Mouse (Mus musculus): ENCODE measurements at regions not wholly inside any gene's neighbourhood (a gene's known extent, or its start where the extent isn't known, plus 50 kb on each side); places are given as distances from the start of the nearest gene placed in this dataset.

DNA sequence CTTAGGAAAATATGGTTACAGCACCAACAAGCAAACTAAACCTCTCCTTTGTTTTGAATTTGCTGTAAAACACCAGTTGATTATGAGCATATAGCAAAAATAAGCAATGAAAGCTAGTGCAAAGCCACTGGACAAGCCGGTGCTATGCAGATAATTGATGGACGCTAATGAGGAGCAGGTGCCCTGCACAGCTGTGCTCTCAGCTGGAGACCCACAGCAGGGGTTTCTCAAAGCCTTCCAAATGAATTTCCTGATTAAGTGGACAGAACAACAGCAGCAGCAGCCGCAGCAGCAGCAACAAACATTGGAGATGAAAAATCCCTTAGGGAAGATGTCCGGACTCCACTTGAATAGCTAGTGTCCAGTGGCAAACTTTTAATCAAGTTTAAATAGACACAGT lies 109.2 kb downstream of the Alg10b start:
- no peaks in the 10 kb centered on the region for H3K9me3 ChIP-seq (ENCODE audit: control insufficient read depth, low read length)
- no peak overlapping the region for H3K27ac ChIP-seq (ENCODE audit: low read length)
- ATAC-seq = peak; percentile 67
- H3K4me1 ChIP-seq (ENCODE audit: control insufficient read depth, insufficient read depth, low read length) = no peaks in the 10 kb centered on the region; the same call in 1 of the 2 replicates
- H3K27me3 ChIP-seq (replicated peaks; ENCODE audit: control insufficient read depth, insufficient read depth, low read length) = no peaks in the 10 kb centered on the region
- H3K4me3 ChIP-seq (ENCODE audit: low read length) = no peak overlapping the region
- no peaks in the 10 kb centered on the region for H3K36me3 ChIP-seq (ENCODE audit: control insufficient read depth, insufficient read depth, low read length)
- no peak overlapping the region for H3K9ac ChIP-seq (ENCODE audit: low read depth, low read length)
- 41% methylated on average over 4 of the region's 4 CpGs for WGBS
- H3K4me2 ChIP-seq (ENCODE audit: low read depth, low read length) = no peak overlapping the region

DNA sequence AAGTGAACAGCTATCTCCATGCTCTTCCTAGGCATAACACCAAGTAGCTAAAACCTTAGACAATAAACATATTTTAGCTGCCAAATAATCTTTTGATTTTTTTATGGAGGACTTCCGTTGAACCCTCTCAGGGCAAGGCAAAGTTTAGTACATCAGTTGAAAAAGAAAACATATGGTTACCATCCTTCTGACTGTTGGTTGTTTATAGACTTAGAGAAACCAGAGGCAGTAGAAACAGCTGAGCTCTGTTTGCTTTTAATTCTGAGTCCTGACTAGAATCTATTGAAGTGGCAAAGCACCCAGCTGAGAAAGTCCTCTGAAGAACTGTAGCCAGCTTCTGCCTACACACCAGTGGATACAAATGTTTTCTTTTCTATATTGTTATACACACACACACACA lies 109.7 kb downstream of the Alg10b start:
- H3K4me2 ChIP-seq (ENCODE audit: low read depth, low read length) = no peak overlapping the region
- H3K4me3 ChIP-seq (ENCODE audit: low read length) = no peak overlapping the region
- H3K27me3 ChIP-seq (replicated peaks; ENCODE audit: control insufficient read depth, insufficient read depth, low read length) = no peaks in the 10 kb centered on the region
- H3K4me1 ChIP-seq (ENCODE audit: control insufficient read depth, insufficient read depth, low read length) = no peaks in the 10 kb centered on the region; the same call in 1 of the 2 replicates
- H3K9ac ChIP-seq (ENCODE audit: low read depth, low read length) = no peak overlapping the region
- no peak overlapping the region for H3K27ac ChIP-seq (ENCODE audit: low read length)
- H3K36me3 ChIP-seq (ENCODE audit: control insufficient read depth, insufficient read depth, low read length) = no peaks in the 10 kb centered on the region
- 0 out of 2 replicates have a peak, but pooled peaks have one; percentile 40 for ATAC-seq
- WGBS = 38% methylated on average over 1 of the region's 1 CpGs
- no peaks in the 10 kb centered on the region for H3K9me3 ChIP-seq (ENCODE audit: control insufficient read depth, low read length)

- WGBS = 78% methylated on average over 4 of the region's 4 CpGs
- no peak for ATAC-seq
- no peak overlapping the region for H3K9ac ChIP-seq (ENCODE audit: low read depth, low read length)
Measured at GRCm38 (mm10) chr15:90334406-90334805, 110.3 kb downstream of the Alg10b start.

DNA sequence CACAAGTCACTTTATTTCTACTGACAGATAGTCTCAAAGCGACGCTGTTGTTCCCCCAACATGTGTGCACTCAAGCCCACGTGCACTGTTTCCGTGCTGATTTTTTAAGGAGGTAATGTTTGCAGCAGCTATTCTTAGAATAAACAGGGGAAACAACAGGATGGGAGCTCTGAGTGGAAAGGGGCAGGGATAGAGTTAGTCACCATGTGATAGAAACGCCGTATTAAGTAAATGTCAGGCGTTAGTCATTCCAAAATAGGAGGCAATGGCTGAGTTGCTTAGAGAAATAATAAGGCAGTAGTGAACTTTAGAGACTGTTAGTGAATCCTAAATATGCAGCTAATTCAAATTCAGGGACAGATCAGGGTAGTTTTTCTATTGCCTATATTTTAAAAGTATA lies 111.4 kb downstream of the Alg10b start:
- Histone ChIP-seq H3K27me3 (replicated peaks; ENCODE audit: control insufficient read depth, insufficient read depth, low read length) (no peaks in the 10 kb centered on the region), H3K4me1 (ENCODE audit: control insufficient read depth, insufficient read depth, low read length) (no peaks in the 10 kb centered on the region; the same call in 1 of the 2 replicates), H3K27ac (ENCODE audit: low read length) (no peak overlapping the region), H3K4me3 (ENCODE audit: low read length) (no peak overlapping the region), H3K9me3 (ENCODE audit: control insufficient read depth, low read length) (no peaks in the 10 kb centered on the region), H3K9ac (ENCODE audit: low read depth, low read length) (no peak overlapping the region), H3K4me2 (ENCODE audit: low read depth, low read length) (no peak overlapping the region), H3K36me3 (ENCODE audit: control insufficient read depth, insufficient read depth, low read length) (no peaks in the 10 kb centered on the region)
- 55% methylated on average over 7 of the region's 7 CpGs for WGBS
- no peak for ATAC-seq

More at GRCm38 (mm10) chr15:90334406-90334805, 110.3 kb downstream of the Alg10b start:
- H3K27me3 ChIP-seq (replicated peaks; ENCODE audit: control insufficient read depth, insufficient read depth, low read length) = no peaks in the 10 kb centered on the region
- H3K4me1 ChIP-seq (ENCODE audit: control insufficient read depth, insufficient read depth, low read length) = no peaks in the 10 kb centered on the region; the same call in 1 of the 2 replicates
- H3K4me3 ChIP-seq (ENCODE audit: low read length) = no peak overlapping the region
- no peaks in the 10 kb centered on the region for H3K9me3 ChIP-seq (ENCODE audit: control insufficient read depth, low read length)
- no peak overlapping the region for H3K27ac ChIP-seq (ENCODE audit: low read length)
- H3K36me3 ChIP-seq (ENCODE audit: control insufficient read depth, insufficient read depth, low read length) = no peaks in the 10 kb centered on the region
- H3K4me2 ChIP-seq (ENCODE audit: low read depth, low read length) = no peak overlapping the region

GRCm38 (mm10) chr15:90340089-90340488 lies 116.0 kb downstream of the Alg10b start:
- no peaks in the 10 kb centered on the region for H3K9me3 ChIP-seq (ENCODE audit: control insufficient read depth, low read length)
- no peak overlapping the region for H3K9ac ChIP-seq (ENCODE audit: low read depth, low read length)
- no peak overlapping the region for H3K27ac ChIP-seq (ENCODE audit: low read length)
- H3K4me1 ChIP-seq (ENCODE audit: control insufficient read depth, insufficient read depth, low read length) = no peaks in the 10 kb centered on the region; the same call in 1 of the 2 replicates
- ATAC-seq = no peak
- WGBS = 79% methylated on average over 1 of the region's 1 CpGs
- no peak overlapping the region for H3K4me2 ChIP-seq (ENCODE audit: low read depth, low read length)
- no peak overlapping the region for H3K4me3 ChIP-seq (ENCODE audit: low read length)
- H3K36me3 ChIP-seq (ENCODE audit: control insufficient read depth, insufficient read depth, low read length) = no peaks in the 10 kb centered on the region
- no peaks in the 10 kb centered on the region for H3K27me3 ChIP-seq (replicated peaks; ENCODE audit: control insufficient read depth, insufficient read depth, low read length)

DNA sequence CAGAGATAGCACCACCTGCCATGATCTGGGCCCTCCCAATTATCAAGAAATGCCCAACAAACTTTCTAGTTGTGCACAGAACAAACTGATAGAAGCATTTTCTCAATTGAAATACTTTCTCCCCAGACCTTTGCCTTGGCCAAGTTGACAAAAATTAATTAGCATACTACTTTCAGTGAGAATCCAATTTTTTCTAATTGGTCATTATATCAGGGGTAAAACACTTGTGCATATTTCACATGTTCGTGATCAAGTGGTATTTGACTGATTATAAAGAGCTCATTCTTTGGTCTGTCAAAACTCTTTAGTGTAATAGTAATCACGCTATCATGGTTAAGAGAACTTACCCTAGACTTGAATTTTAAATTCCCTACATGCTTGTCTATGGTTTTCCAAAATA lies 117.2 kb downstream of the Alg10b start:
- H3K9ac ChIP-seq (ENCODE audit: low read depth, low read length) = no peak overlapping the region
- 84% methylated on average over 2 of the region's 2 CpGs for WGBS
- H3K4me3 ChIP-seq (ENCODE audit: low read length) = no peak overlapping the region
- peaks cover under 1% of the 10 kb centered on the region; the same call in 1 of the 2 replicates for H3K4me1 ChIP-seq (ENCODE audit: control insufficient read depth, insufficient read depth, low read length)
- no peak for ATAC-seq
- no peak overlapping the region for H3K27ac ChIP-seq (ENCODE audit: low read length)
- no peaks in the 10 kb centered on the region for H3K36me3 ChIP-seq (ENCODE audit: control insufficient read depth, insufficient read depth, low read length)
- no peaks in the 10 kb centered on the region for H3K27me3 ChIP-seq (replicated peaks; ENCODE audit: control insufficient read depth, insufficient read depth, low read length)
- H3K4me2 ChIP-seq (ENCODE audit: low read depth, low read length) = no peak overlapping the region
- H3K9me3 ChIP-seq (ENCODE audit: control insufficient read depth, low read length) = no peaks in the 10 kb centered on the region

GRCm38 (mm10) chr15:90343771-90344170 lies 119.7 kb downstream of the Alg10b start:
- WGBS = 19% methylated on average over 1 of the region's 1 CpGs
- Histone ChIP-seq H3K27me3 (replicated peaks; ENCODE audit: control insufficient read depth, insufficient read depth, low read length) (no peaks in the 10 kb centered on the region), H3K4me2 (ENCODE audit: low read depth, low read length) (no peak overlapping the region), H3K27ac (ENCODE audit: low read length) (no peak overlapping the region), H3K4me1 (ENCODE audit: control insufficient read depth, insufficient read depth, low read length) (peaks cover 5% of the 10 kb centered on the region; the same call in 1 of the 2 replicates), H3K4me3 (ENCODE audit: low read length) (no peak overlapping the region), H3K36me3 (ENCODE audit: control insufficient read depth, insufficient read depth, low read length) (no peaks in the 10 kb centered on the region), H3K9ac (ENCODE audit: low read depth, low read length) (no peak overlapping the region), H3K9me3 (ENCODE audit: control insufficient read depth, low read length) (no peaks in the 10 kb centered on the region)
- no peak for ATAC-seq

- Histone ChIP-seq H3K36me3 (ENCODE audit: control insufficient read depth, insufficient read depth, low read length) (no peaks in the 10 kb centered on the region), H3K9ac (ENCODE audit: low read depth, low read length) (no peak overlapping the region), H3K4me3 (ENCODE audit: low read length) (no peak overlapping the region), H3K4me2 (ENCODE audit: low read depth, low read length) (no peak overlapping the region), H3K9me3 (ENCODE audit: control insufficient read depth, low read length) (no peaks in the 10 kb centered on the region), H3K4me1 (ENCODE audit: control insufficient read depth, insufficient read depth, low read length) (peaks cover 5% of the 10 kb centered on the region; the same call in 1 of the 2 replicates), H3K27me3 (replicated peaks; ENCODE audit: control insufficient read depth, insufficient read depth, low read length) (no peaks in the 10 kb centered on the region), H3K27ac (ENCODE audit: low read length) (no peak overlapping the region)
- 53% methylated on average over 4 of the region's 4 CpGs for WGBS
- ATAC-seq = no peak
Measured at GRCm38 (mm10) chr15:90344956-90345355, 120.8 kb downstream of the Alg10b start.

DNA sequence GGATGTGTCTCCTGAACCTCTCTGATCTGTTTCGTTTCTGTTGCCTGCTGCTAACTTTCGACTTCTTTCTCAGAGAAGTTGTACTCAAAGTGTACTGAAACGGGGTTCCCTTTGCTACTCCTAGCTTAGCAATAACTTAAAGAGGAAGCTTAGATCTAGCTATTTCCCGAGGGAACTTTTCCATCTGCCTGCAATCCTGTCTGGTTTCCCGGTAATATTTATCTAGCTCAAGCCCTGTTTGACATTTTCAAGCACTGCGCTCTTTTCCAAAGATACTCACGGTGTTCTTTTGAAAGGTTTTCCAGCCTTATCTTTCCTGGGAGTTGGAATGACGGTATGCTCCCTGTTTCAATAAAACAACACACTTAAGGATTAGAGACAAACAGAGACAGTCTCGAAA lies 122.1 kb downstream of the Alg10b start:
- 28% methylated on average over 9 of the region's 9 CpGs for WGBS
- H3K9me3 ChIP-seq (ENCODE audit: control insufficient read depth, low read length) = no peaks in the 10 kb centered on the region
- H3K27me3 ChIP-seq (replicated peaks; ENCODE audit: control insufficient read depth, insufficient read depth, low read length) = no peaks in the 10 kb centered on the region
- H3K36me3 ChIP-seq (ENCODE audit: control insufficient read depth, insufficient read depth, low read length) = no peaks in the 10 kb centered on the region
- no peak overlapping the region for H3K27ac ChIP-seq (ENCODE audit: low read length)
- H3K4me1 ChIP-seq (ENCODE audit: control insufficient read depth, insufficient read depth, low read length) = peaks cover 5% of the 10 kb centered on the region; the same call in 1 of the 2 replicates
- peak; percentile 50; the same call in 1 of the 2 replicates for ATAC-seq
- peak overlapping the region; percentile 13; the same call in 1 of the 2 replicates for H3K4me2 ChIP-seq (ENCODE audit: low read depth, low read length)
- no peak overlapping the region for H3K9ac ChIP-seq (ENCODE audit: low read depth, low read length)
- H3K4me3 ChIP-seq (ENCODE audit: low read length) = no peak overlapping the region

DNA sequence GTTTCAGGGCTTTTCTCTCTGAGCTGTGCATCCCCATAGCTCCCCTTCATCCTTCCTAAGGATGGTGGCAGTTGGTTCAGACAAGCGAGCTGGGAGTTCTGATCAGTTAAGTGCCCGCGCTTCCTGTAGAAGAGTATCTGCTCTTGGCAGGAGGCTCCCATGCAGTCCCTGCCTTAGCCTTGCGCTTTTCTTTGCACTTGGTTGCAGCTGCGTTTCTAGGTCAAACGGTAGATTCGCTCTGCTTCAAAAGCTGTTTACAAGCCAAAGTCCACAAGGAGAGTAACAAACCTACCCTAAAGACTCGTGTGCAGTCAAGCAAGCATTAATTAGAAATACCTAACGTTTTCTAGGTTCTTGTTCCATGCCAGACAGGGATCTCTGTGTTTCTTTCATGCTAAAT lies 122.6 kb downstream of the Alg10b start:
- H3K9ac ChIP-seq (ENCODE audit: low read depth, low read length) = no peak overlapping the region
- no peak overlapping the region for H3K4me3 ChIP-seq (ENCODE audit: low read length)
- WGBS = 51% methylated on average over 9 of the region's 9 CpGs
- no peak overlapping the region for H3K4me2 ChIP-seq (ENCODE audit: low read depth, low read length)
- no peak overlapping the region for H3K27ac ChIP-seq (ENCODE audit: low read length)
- peak; percentile 76 for ATAC-seq
- no peaks in the 10 kb centered on the region for H3K9me3 ChIP-seq (ENCODE audit: control insufficient read depth, low read length)
- peaks cover 5% of the 10 kb centered on the region; the same call in 1 of the 2 replicates for H3K4me1 ChIP-seq (ENCODE audit: control insufficient read depth, insufficient read depth, low read length)
- H3K27me3 ChIP-seq (replicated peaks; ENCODE audit: control insufficient read depth, insufficient read depth, low read length) = no peaks in the 10 kb centered on the region
- H3K36me3 ChIP-seq (ENCODE audit: control insufficient read depth, insufficient read depth, low read length) = no peaks in the 10 kb centered on the region
